Mouse (Mus musculus): Measurements from ENCODE around the gene Foxm1. TPM values are rescaled to one million over a fixed set of nuclear protein-coding genes. Genes with fewer than 3 reads are reported as not detected.

The Foxm1 gene
- polyA plus RNA-seq, 1 experiment from 2014 or later = 22.0 TPM

GRCm38 (mm10) chr6:128423496-128424268, 60.9 kb downstream of the Foxm1 start:
- DNase-seq (ENCODE audit: low spot score) = no peak

GRCm38 (mm10) chr6:128424269-128425019, 61.7 kb downstream of the Foxm1 start, which contains the start of gene Itfg2:
Itfg2 (minus strand) TSS chr6:128424931.
- peak; percentile 97 for DNase-seq (ENCODE audit: low spot score)

GRCm38 (mm10) chr6:128425046-128425445, 62.3 kb downstream of the Foxm1 start:
- DNase-seq (ENCODE audit: low spot score) = no peak

Other genes starting within 250 kb of the Foxm1 start
- gene Tspan9, start 219.4 kb upstream of the Foxm1 start, polyA plus RNA-seq (2015; fragmentation: Nextera tagmentation; extraction: Ambion mirVana) = 28.2 and 28.6 TPM in 2 replicates
- 0.19 and 0.36 TPM in 2 replicates for gene Tead4, start 62.1 kb upstream of the Foxm1 start, polyA plus RNA-seq (2015; fragmentation: Nextera tagmentation; extraction: Ambion mirVana)
- gene Tulp3, start 7.1 kb upstream of the Foxm1 start, polyA plus RNA-seq (2015; fragmentation: Nextera tagmentation; extraction: Ambion mirVana) = 12.2 and 13.4 TPM in 2 replicates
- gene Rhno1, start 56 bp upstream of the Foxm1 start, polyA plus RNA-seq (2015; fragmentation: Nextera tagmentation; extraction: Ambion mirVana) = 133 and 144 TPM in 2 replicates
- 0.26 and 0.57 TPM in 2 replicates for gene Tex52, start 12.5 kb downstream of the Foxm1 start, polyA plus RNA-seq (2015; fragmentation: Nextera tagmentation; extraction: Ambion mirVana)
- gene Gm44596, start 12.5 kb downstream of the Foxm1 start, polyA plus RNA-seq (2015; fragmentation: Nextera tagmentation; extraction: Ambion mirVana) = not detected in 2 replicates
- gene Nrip2, start 36.3 kb downstream of the Foxm1 start, polyA plus RNA-seq (2015; fragmentation: Nextera tagmentation; extraction: Ambion mirVana) = 4.8 and 5.6 TPM in 2 replicates
- 20.2 and 23.0 TPM in 2 replicates for gene Itfg2, start 62.0 kb downstream of the Foxm1 start, polyA plus RNA-seq (2015; fragmentation: Nextera tagmentation; extraction: Ambion mirVana)
- gene Fkbp4, start 75.7 kb downstream of the Foxm1 start, polyA plus RNA-seq (2015; fragmentation: Nextera tagmentation; extraction: Ambion mirVana) = 213 and 261 TPM in 2 replicates
- gene Pzp, start 163.8 kb downstream of the Foxm1 start, polyA plus RNA-seq (2015; fragmentation: Nextera tagmentation; extraction: Ambion mirVana) = not detected in 2 replicates
- 0.84 and 0.94 TPM in 2 replicates for gene A2ml1, start 218.6 kb downstream of the Foxm1 start, polyA plus RNA-seq (2015; fragmentation: Nextera tagmentation; extraction: Ambion mirVana)